Mouse (Mus musculus) forebrain, embryonic 16.5 days (tissue): ENCODE measurements at regions not wholly inside any gene's neighbourhood (a gene's known extent, or its start where the extent isn't known, plus 50 kb on each side); places are given as distances from the start of the nearest gene placed in this dataset.

Experiments
- ATAC-seq: fragments of 200-750 bp; cut with Nextera tagmentation; 2 replicates; pipeline ENCODE4 v1.8.0; 2017; ENCODE audit warnings: mild to moderate bottlenecking, moderate library complexity
- H3K27ac ChIP-seq: fragments of 300-500 bp; sonication (generic); 2 replicates; pipeline ENCODE4 v1.5.1; 2014; ENCODE audit warnings: low read length, control low read depth
- H3K27me3 ChIP-seq: fragments of 300-500 bp; sonication (generic); replicated peaks from 2 replicates; pipeline ENCODE4 v1.6.1; 2014; ENCODE audit warnings: low read length; ENCODE audit not compliant: control insufficient read depth, insufficient read depth
- H3K36me3 ChIP-seq: fragments of 300-500 bp; sonication (generic); 2 replicates; pipeline ENCODE4 v1.6.1; 2014; ENCODE audit not compliant: control insufficient read depth, insufficient read depth
- H3K4me1 ChIP-seq: fragments of 300-500 bp; sonication (generic); replicated peaks from 2 replicates; pipeline ENCODE4 v1.6.1; 2014; ENCODE audit warnings: low read length; ENCODE audit not compliant: control insufficient read depth, insufficient read depth
- H3K4me2 ChIP-seq: fragments of 300-500 bp; sonication (generic); 2 replicates; pipeline ENCODE4 v1.6.1; 2014; ENCODE audit warnings: mild to moderate bottlenecking, low read length, control low read depth
- H3K4me3 ChIP-seq: fragments of 300-500 bp; sonication (generic); replicated peaks from 2 replicates; pipeline ENCODE4 v1.5.1; 2014; ENCODE audit warnings: mild to moderate bottlenecking, low read length, control low read depth
- H3K9ac ChIP-seq: fragments of 300-500 bp; sonication (generic); replicated peaks from 2 replicates; pipeline ENCODE4 v1.6.1; 2014; ENCODE audit warnings: low read depth, low read length, control low read depth
- H3K9me3 ChIP-seq: fragments of 300-500 bp; sonication (generic); 2 replicates; pipeline ENCODE4 v1.6.1; 2016; ENCODE audit warnings: low read length; ENCODE audit not compliant: control insufficient read depth
- WGBS: fragments of 180-500 bp; shearing (Covaris S2); extraction: QIAGEN DNeasy Blood & Tissue Kit; methylation state at CpG from one replicate; pipeline ENCODE4 v1.1.7; 2014; 5-methylcytosine and 5-hydroxymethylcytosine counted together

GRCm38 (mm10) chr13:38819526-38819925 is 141.1 kb downstream of the Slc35b3 start:
- WGBS = 85% methylated on average over 3 of the region's 3 CpGs
- H3K4me3 ChIP-seq = no peak overlapping the region
- ATAC-seq = no peak
- no peaks in the 10 kb centered on the region for H3K9me3 ChIP-seq
- no peaks in the 10 kb centered on the region for H3K4me1 ChIP-seq
- H3K36me3 ChIP-seq = no peaks in the 10 kb centered on the region
- H3K4me2 ChIP-seq = no peak overlapping the region
- no peaks in the 10 kb centered on the region for H3K27me3 ChIP-seq
- no peak overlapping the region for H3K9ac ChIP-seq
- no peak overlapping the region for H3K27ac ChIP-seq

GRCm38 (mm10) chr13:38818781-38819180 is 141.9 kb downstream of the Slc35b3 start:
- no peak overlapping the region for H3K9ac ChIP-seq
- no peaks in the 10 kb centered on the region for H3K27me3 ChIP-seq
- no peak overlapping the region for H3K4me2 ChIP-seq
- H3K4me1 ChIP-seq = no peaks in the 10 kb centered on the region
- no peaks in the 10 kb centered on the region for H3K36me3 ChIP-seq
- no peak for ATAC-seq
- H3K4me3 ChIP-seq = no peak overlapping the region
- H3K9me3 ChIP-seq = no peaks in the 10 kb centered on the region
- 83% methylated on average over 1 of the region's 1 CpGs for WGBS
- H3K27ac ChIP-seq = no peak overlapping the region

- no peaks in the 10 kb centered on the region for H3K9me3 ChIP-seq
- WGBS = 72% methylated on average over 9 of the region's 9 CpGs
- ATAC-seq = no peak
- no peak overlapping the region for H3K4me2 ChIP-seq
- no peak overlapping the region for H3K9ac ChIP-seq
- H3K27ac ChIP-seq = no peak overlapping the region
- no peaks in the 10 kb centered on the region for H3K27me3 ChIP-seq
- H3K4me3 ChIP-seq = no peak overlapping the region
- no peaks in the 10 kb centered on the region for H3K36me3 ChIP-seq
- H3K4me1 ChIP-seq = no peaks in the 10 kb centered on the region
These were observed 144.4 kb downstream of the Slc35b3 start for GRCm38 (mm10) chr13:38816296-38816695.

- no peaks in the 10 kb centered on the region for H3K9me3 ChIP-seq
- H3K9ac ChIP-seq = no peak overlapping the region
- H3K27me3 ChIP-seq = no peaks in the 10 kb centered on the region
- no peak overlapping the region for H3K27ac ChIP-seq
- H3K4me3 ChIP-seq = no peak overlapping the region
- H3K36me3 ChIP-seq = no peaks in the 10 kb centered on the region
- H3K4me1 ChIP-seq = no peaks in the 10 kb centered on the region
- no peak for ATAC-seq
- WGBS = 76% methylated on average over 19 of the region's 19 CpGs
- no peak overlapping the region for H3K4me2 ChIP-seq
These were observed 145.5 kb downstream of the Slc35b3 start for GRCm38 (mm10) chr13:38815002-38815707.

- Histone ChIP-seq H3K4me3 (no peak overlapping the region), H3K9me3 (no peaks in the 10 kb centered on the region), H3K4me1 (no peaks in the 10 kb centered on the region), H3K36me3 (no peaks in the 10 kb centered on the region), H3K4me2 (no peak overlapping the region), H3K9ac (no peak overlapping the region), H3K27ac (no peak overlapping the region), H3K27me3 (no peaks in the 10 kb centered on the region)
- ATAC-seq = no peak
- 73% methylated on average over 11 of the region's 11 CpGs for WGBS
These were observed 139.7 kb upstream of the Eef1e1 start for GRCm38 (mm10) chr13:38798514-38798913.

- Histone ChIP-seq H3K9me3 (no peaks in the 10 kb centered on the region), H3K4me3 (no peak overlapping the region), H3K9ac (no peak overlapping the region), H3K36me3 (no peaks in the 10 kb centered on the region), H3K27me3 (no peaks in the 10 kb centered on the region), H3K27ac (no peak overlapping the region), H3K4me2 (no peak overlapping the region), H3K4me1 (no peaks in the 10 kb centered on the region)
- 37% methylated on average over 7 of the region's 7 CpGs for WGBS
- no peak for ATAC-seq
These were observed 134.6 kb upstream of the Eef1e1 start for GRCm38 (mm10) chr13:38793456-38793855.

- Histone ChIP-seq H3K9ac (no peak overlapping the region), H3K9me3 (no peaks in the 10 kb centered on the region), H3K4me1 (no peaks in the 10 kb centered on the region), H3K27me3 (no peaks in the 10 kb centered on the region), H3K4me2 (no peak overlapping the region), H3K27ac (no peak overlapping the region), H3K36me3 (no peaks in the 10 kb centered on the region), H3K4me3 (no peak overlapping the region)
- no peak for ATAC-seq
- 70% methylated on average over 6 of the region's 6 CpGs for WGBS
These were observed 121.8 kb upstream of the Eef1e1 start for GRCm38 (mm10) chr13:38780630-38781010.

GRCm38 (mm10) chr13:38779984-38780629 is 121.2 kb upstream of the Eef1e1 start:
- no peak for ATAC-seq
- no peaks in the 10 kb centered on the region for H3K4me1 ChIP-seq
- no peak overlapping the region for H3K4me3 ChIP-seq
- no peak overlapping the region for H3K27ac ChIP-seq
- H3K9me3 ChIP-seq = no peaks in the 10 kb centered on the region
- H3K27me3 ChIP-seq = no peaks in the 10 kb centered on the region
- WGBS = 54% methylated on average over 14 of the region's 14 CpGs
- H3K9ac ChIP-seq = no peak overlapping the region
- no peak overlapping the region for H3K4me2 ChIP-seq
- H3K36me3 ChIP-seq = no peaks in the 10 kb centered on the region

GRCm38 (mm10) chr13:38776546-38776945 is 117.7 kb upstream of the Eef1e1 start:
- no peak overlapping the region for H3K9ac ChIP-seq
- no peak for ATAC-seq
- H3K4me1 ChIP-seq = no peaks in the 10 kb centered on the region
- H3K27me3 ChIP-seq = no peaks in the 10 kb centered on the region
- H3K27ac ChIP-seq = no peak overlapping the region
- no peak overlapping the region for H3K4me3 ChIP-seq
- WGBS = 90% methylated on average over 3 of the region's 3 CpGs
- H3K4me2 ChIP-seq = no peak overlapping the region
- no peaks in the 10 kb centered on the region for H3K36me3 ChIP-seq
- H3K9me3 ChIP-seq = no peaks in the 10 kb centered on the region
